In genomic region chr16:28601723-28602122, GRCm38 (mm10) we compare ENCODE assay signal across 12 mouse cellular contexts.
"Had no signal": no experiment of that assay in that cellular context is flagged by ENCODE, and none has a peak within 500 bp of the region (broad histone marks: within the 10 kb centered on the region; RNA-seq: fewer than 3 reads in every experiment).

No protein-coding gene starts in this region.

- H3K36me3 ChIP-seq: limb, embryonic 13.5 days; midbrain, embryonic 13.5 days; neural tube, embryonic 15.5 days had no signal

- H3K4me3 ChIP-seq: limb, embryonic 13.5 days; midbrain, embryonic 13.5 days; myocyte; neural tube, embryonic 15.5 days had no signal

- H3K4me1 ChIP-seq: limb, embryonic 13.5 days; midbrain, embryonic 13.5 days; neural tube, embryonic 15.5 days had no signal

- DNase-seq: kidney, postnatal 14 days; layer of hippocampus, adult 9-11 months; layer of hippocampus, postnatal 36 days; lung, adult 18-20 months; lung, postnatal 36 days; thymus, postnatal 4 days had no signal

- H3K27ac ChIP-seq: limb, embryonic 13.5 days; liver, embryonic 14.5 days; midbrain, embryonic 13.5 days; neural tube, embryonic 15.5 days; stomach, postnatal 0 days had no signal

- H3K27me3 ChIP-seq: limb, embryonic 13.5 days; midbrain, embryonic 13.5 days; neural tube, embryonic 15.5 days had no signal
